Mouse (Mus musculus): ENCODE measurements around the gene Gm20388.

DNA sequence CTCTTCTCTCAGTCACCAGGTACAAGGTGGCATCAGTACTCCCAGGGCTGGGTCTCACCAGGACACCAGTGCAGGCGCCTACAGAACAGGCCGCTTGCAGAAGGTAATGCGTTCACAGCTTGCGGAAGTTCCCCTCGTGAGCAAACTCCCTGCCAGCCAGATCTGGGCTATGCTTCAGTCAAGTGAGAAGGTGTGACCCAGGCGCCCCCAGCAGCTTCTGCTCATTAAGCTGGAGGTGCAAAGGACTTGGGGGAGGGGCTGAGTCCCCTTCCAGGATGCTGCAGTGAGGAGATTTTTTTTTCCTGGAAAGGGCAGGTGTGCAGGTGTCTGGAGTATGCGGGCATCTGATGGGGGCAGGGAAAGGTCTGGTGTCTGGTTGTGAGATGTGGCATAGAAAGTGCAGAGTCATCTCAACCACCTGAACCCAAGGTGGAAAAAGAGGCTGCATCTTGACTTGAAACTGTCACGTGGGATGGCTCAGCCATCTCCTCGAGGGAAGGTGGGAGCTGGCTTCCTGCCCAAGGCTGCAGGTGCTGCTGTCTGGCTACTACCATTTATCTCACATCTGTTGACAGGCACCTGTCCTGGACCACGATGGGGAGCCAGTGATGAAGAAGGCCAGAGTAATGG lies 2861.9 kb downstream of the Gm20388 start:
- TF ChIP-seq CTCF (IDR thresholded peaks at IDR 0.05; ENCODE audit: low read depth) (no peak), EP300 (IDR thresholded peaks at IDR 0.05; ENCODE audit: low read depth) (no peak)

Measured in liver, embryonic 14.5 days (tissue).